Mouse (Mus musculus) common myeloid progenitor, adult 5-6 weeks (primary cell): ENCODE data around the gene Foxo6. TPM values are rescaled to one million over a fixed set of nuclear protein-coding genes. Genes with fewer than 3 reads are reported as not detected.
A peak's percentile ranks its signal among the peaks of the same experiment; 100 is the strongest.

ENCODE experiments used
- ATAC-seq: replicated peaks from 2 replicates; pipeline ENCODE4 v1.8.0; 2016; ENCODE audit warnings: low read depth, mild to moderate bottlenecking, moderate TSS enrichment, inconsistent platforms; ENCODE audit not compliant: poor library complexity, severe bottlenecking
- total RNA-seq: library from RNA; stranded (forward); fragments of 200-1000, 187-1606 nt; gene quantifications from 2 replicates; pipeline ENCODE4 v1.2.3, GENCODE M21; 2017

The Foxo6 gene
- total RNA-seq, 1 experiment from 2014 or later, result not detected

GRCm38 (mm10) chr4:120285730-120286129 is 1.4 kb downstream of the Foxo6 start:
- ATAC-seq, result no peak

DNA sequence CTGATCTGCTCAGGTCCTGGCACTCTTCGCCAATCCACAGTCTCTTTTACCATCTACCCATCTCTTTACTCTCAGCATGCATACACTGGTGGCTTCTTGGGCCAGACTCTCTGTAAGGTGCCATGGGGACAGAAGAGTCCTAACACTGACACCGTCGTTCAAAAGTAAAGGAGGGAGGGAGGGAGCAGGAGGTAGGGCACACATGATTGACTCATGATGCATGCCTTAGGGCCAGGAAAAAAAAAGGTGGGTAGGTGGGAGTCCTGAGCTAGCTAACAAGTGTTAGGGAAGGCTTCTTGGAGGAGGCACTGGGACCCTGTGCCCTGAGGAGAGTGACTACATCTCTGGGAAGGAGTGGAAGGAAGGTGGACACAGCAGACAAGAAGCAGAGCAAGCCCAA is 1.9 kb downstream of the Foxo6 start:
- no peak for ATAC-seq

DNA sequence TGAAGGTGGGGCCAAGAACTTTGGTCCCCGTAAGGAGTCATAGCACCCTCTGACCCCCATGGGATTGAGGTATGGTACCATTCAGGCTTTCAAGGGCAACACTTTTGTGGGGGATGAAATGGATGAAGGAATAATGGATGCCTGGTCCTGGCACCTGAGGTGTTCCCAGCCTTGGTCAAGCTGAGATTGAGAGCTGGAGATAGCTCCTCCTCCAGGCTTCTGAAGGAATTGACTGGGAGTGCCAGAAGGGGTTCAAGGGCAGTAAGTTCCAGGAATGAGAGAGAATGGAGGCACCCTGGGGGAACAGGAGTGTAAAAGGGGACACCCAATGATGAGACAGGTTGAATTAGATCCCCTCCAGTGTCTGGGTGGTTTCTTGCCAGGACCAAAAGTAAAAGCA is 3.0 kb downstream of the Foxo6 start:
- no peak for ATAC-seq

DNA sequence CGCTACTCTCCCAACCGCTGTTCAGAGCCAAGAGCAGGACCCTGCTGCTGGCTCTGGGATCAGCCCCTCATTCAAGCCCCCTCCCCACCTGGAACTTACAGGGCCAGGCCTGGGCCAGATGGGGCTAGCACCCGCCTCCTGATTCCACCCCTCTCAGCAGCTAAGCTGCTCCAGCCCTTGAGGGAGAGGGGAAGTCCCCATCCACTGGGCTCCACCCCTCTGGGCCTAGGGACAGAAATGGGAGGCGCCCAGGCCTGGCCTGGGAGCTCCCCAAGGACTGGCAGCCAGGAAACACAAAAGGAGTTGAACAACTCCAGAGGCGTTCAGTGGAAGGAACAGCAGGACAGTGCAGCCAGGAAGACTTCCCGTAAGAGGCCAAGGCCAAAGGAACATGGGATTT is 4.0 kb downstream of the Foxo6 start:
- peak; percentile 62 for ATAC-seq

- ATAC-seq, result peak; percentile 23; the same call in 1 of the 2 replicates
These were observed 4.5 kb downstream of the Foxo6 start for GRCm38 (mm10) chr4:120282568-120283091.

DNA sequence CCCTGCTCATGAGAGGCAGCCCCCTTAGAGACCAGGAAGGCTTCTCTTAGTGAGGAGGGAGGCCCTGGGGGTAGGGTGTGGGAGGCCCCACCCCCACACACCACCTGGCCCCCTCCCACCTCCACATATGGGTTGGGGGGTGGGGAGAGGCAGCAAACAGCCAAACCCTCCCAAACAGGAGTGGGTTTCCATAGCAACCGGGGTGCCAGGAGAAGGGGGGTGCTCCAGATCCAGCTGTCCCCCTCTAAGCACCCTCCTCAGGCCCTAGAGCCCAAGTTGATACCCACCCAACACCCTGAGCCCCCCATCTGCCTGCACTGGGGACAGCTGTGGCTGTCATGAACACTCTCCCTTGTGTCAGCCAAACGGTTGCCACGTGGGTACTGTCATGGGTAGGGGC is 6.1 kb downstream of the Foxo6 start:
- no peak for ATAC-seq

- ATAC-seq, result no peak
These were observed 6.7 kb downstream of the Foxo6 start for GRCm38 (mm10) chr4:120280432-120280831.

DNA sequence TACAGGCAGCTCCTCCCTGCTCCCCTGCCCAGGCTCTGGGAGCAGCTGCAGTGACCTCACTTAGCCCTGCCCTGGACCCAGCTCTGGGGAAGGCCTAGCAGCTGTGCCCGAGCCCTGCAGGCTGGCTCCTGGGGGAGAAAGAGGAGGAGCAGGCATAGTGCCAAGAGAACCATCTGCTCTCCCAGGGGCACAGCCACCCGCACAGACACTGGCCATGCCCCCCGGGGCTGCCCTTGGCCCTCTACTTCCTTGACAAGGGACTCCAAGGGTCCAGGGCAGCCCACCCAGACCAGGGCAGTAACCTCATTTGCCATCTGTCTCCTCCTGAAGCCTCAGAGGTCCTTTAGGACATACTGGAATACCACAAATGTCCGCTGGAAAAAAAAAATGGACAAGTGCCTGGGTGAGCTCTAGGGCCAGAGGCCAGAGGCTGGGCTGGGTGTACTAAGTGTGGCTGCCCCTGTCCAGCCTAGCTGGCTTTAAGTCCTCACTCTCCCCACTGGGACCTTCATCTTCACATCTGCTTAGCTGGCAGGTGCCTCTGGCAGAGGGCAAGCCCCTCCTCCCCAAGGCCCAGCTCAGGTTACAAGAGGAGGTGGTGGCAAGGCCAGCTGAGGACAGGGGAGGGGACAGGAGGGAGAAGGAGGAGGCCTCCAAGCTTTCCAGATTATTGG is 9.8 kb downstream of the Foxo6 start:
- no peak for ATAC-seq

GRCm38 (mm10) chr4:120275487-120275886 is 11.7 kb downstream of the Foxo6 start:
- no peak for ATAC-seq

DNA sequence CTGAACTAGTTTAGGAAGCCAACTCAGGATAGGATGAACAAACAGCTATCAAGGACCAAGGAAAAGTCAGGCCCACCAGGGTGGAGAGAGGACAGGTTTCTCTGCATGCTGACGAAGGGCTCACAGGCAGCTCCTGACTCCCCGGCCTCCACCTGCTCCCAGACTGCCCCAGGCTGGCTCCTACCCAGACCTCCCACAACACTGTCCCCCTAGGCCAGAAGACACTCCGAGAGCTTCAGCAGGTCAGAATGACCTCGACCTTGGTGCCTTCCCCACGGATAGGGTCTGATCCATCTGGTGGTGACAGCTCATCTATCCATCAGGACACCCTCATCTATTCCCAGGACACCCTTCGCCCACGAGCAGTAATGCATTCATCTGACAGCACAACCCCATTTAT is 13.6 kb downstream of the Foxo6 start:
- ATAC-seq, result no peak

DNA sequence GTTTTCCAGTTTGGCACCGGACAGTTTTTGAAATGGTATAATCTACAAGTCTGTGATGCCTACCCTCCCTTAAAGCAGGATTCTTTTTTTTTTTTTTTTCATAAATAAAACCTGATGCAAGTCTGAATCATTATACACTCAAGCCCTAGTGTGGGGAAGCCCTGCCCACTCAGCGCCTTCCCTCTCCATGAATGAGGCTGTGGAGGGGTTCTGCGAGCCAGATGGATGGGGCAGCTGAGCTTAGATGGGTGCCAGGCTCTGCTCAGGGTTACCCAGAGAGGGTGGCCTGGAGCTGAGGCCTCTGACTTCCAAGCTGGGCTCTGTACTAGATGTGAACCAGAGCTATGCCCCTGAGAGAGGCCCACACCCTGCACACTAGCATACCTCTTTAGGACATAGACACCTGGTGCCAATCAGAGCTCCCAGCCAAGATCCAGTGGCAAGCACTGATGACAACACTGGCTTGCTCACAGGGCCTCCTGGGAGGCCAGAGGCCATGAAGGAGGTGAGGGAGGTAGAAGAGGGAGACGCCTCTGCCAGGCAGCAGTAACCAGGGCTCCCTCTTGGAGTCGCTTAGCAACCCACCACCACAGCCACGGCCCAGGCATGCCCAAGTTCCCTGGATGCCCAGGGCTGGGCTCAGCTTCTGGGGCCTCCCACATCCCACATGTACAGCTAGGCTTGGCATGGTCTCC is 15.1 kb downstream of the Foxo6 start:
- ATAC-seq, result no peak

GRCm38 (mm10) chr4:120271208-120271607 is 15.9 kb downstream of the Foxo6 start:
- ATAC-seq, result no peak

DNA sequence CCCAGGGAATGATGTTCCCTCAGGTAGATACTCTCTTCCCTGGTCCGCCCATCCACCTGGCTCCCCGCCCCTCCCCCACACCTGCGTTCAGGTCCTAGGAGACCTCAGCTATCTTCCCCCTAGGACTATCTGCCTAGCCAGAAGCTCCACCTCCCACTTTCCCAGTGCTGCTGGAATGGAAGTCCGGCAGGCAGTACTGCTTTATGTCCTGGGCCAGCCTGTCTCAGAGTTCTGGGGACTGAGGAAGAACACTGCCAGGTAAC is 16.3 kb downstream of the Foxo6 start:
- no peak for ATAC-seq

DNA sequence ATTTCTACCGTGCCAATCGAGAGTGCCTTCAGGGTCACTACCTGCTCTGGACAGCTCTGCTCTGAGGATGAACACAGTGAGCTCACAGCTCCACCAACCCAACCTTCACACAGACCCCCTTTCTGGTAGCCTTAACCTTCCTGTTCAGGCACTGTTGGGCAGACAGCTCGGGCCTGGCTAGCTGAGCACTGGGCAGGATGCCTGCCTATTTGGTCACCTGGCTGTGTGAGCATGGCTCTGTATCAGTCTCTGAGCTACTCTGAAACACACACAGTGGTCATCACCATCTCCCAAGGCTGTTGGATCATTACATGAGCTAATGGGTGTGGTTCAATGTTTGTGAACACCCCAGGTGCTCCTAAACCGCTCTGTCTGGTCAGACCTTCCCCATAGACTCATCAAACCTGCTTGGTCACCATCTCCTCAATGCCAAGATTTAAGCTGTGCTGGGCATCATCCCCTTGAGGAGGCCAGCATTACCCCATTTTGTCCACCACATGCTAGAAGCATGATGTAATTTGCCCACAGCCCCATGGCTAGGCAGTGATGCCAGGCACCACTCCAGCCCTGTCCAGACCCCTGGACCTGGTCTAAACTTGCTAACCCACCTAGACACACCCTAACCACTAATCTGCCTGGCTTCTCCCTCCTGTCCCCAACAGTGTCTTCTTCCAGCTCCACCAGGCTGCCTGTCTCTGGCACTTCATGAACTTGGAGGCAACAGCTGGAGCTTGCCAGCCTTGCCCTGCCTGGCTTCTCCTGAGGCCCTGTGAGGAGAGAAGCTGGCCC is 16.8 kb downstream of the Foxo6 start:
- ATAC-seq, result no peak

DNA sequence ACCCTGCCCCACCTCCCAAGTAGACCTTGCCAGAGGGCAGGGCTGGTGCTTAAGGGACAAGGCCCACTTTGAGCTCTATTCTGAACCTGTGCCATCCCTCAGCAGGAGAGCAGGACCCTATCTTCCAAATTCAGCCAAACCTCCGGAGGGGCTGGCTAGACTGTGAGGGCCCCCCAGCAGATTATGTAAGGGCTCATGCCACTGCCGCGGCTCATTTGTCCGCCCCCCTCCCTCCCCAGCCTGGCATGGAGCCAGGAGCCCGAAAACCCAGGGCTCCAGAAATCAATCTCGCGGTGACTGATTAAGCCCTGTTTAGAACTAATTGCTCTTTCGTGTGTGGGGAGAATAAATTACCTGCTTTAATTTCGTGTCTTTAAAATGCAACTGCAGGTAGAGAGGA is 17.7 kb downstream of the Foxo6 start:
- no peak for ATAC-seq

- ATAC-seq, result no peak
These were observed 18.7 kb downstream of the Foxo6 start for GRCm38 (mm10) chr4:120268214-120269061.

DNA sequence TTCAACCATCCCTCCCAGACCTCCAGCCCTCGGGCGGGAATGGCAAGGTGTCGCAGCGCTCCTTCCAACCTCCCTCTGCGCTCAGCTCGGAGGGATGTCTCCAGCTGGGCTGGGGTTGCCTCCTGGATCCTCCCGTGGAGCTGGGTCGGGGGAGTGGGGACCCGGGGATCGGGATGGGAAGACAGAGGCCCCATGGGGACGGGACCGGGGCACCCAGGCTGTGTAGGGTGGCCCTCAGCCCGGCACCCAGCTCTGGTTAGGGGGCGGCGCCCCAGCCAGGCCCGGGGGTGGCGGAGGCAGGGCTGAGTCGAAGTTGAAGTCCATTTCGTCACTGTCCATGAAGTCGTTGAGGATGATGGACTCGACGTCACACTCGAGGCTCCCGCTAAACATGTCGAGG is 19.5 kb downstream of the Foxo6 start:
- no peak for ATAC-seq

DNA sequence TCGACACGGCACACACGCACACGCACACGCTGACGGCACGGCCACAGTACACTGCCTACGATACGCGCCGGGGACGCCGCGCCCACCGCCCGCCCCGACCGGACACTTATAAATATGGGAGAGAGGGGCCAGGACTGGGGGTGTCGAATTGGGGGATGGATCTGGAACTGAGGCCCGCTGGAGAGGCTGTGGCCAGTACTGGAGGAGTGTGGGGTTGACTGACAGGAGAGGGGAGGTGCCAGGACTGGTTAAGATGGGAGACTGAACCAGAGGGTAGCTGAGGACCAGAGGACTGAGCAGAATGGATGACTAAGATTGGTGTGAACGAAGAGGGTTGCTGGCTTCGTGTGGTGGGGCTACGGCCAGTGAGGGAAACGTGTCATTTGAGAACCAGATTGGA is 20.0 kb downstream of the Foxo6 start:
- ATAC-seq, result no peak

GRCm38 (mm10) chr4:120264105-120264504 is 23.0 kb downstream of the Foxo6 start:
- no peak for ATAC-seq

DNA sequence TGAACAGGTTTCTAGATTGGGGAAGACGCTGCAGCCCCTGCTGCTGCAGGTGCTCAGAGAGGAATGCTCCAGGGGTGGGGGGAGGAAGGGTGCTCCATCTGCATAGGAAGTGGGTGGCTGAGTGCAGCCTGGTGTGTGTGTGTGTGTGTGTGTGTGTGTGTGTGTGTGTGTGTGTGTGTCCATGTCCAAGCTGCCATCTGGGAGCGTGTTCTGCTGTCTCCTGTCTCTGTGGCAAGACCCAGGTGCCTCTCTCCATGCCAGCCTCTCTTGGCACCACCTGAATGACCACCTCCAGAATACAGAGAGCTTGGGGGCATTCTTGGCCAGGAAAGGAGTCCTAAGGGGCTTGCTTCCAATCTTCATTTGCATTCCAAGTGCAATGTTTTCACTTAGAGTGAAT is 24.4 kb downstream of the Foxo6 start:
- ATAC-seq, result no peak
